Mouse (Mus musculus) hindbrain, embryonic 14.5 days (tissue): ENCODE measurements around the gene Pcolce. TPM values are rescaled to one million over a fixed set of nuclear protein-coding genes. Genes with fewer than 3 reads are reported as not detected.
A peak's percentile ranks its signal among the peaks of the same experiment; 100 is the strongest.
"Not testable (repeated sequence)": the region's sequence is repeated elsewhere in the genome, so short reads cannot be mapped to it uniquely, and the experiment has no call there.

Experiments used
- ATAC-seq: fragments of 200-750 bp; cut with Nextera tagmentation; 2 replicates; pipeline ENCODE4 v1.8.0; 2017; ENCODE audit warnings: moderate number of reproducible peaks, mild to moderate bottlenecking, moderate TSS enrichment, moderate library complexity; ENCODE audit not compliant: low FRiP score
- DNase-seq: peaks from one replicate; pipeline ENCODE4 v3.0.0-alpha.2; 2015; ENCODE audit warnings: low spot score
- H3K27ac ChIP-seq: fragments of 300-500 bp; sonication (generic); 2 replicates; pipeline ENCODE4 v1.5.1; 2014; ENCODE audit warnings: mild to moderate bottlenecking, moderate library complexity
- H3K27me3 ChIP-seq: fragments of 300-500 bp; sonication (generic); 2 replicates; pipeline ENCODE4 v1.6.1; 2014; ENCODE audit warnings: mild to moderate bottlenecking, low read length, mixed read lengths; ENCODE audit not compliant: control insufficient read depth, insufficient read depth
- H3K36me3 ChIP-seq: fragments of 300-500 bp; sonication (generic); replicated peaks from 2 replicates; pipeline ENCODE4 v1.6.1; 2014; ENCODE audit not compliant: control insufficient read depth, insufficient read depth
- H3K4me1 ChIP-seq: fragments of 300-500 bp; sonication (generic); replicated peaks from 2 replicates; pipeline ENCODE4 v1.6.1; 2014; ENCODE audit warnings: antibody characterized with exemption, low read length, mixed read lengths; ENCODE audit not compliant: control insufficient read depth, insufficient read depth
- H3K4me2 ChIP-seq: fragments of 300-500 bp; sonication (generic); replicated peaks from 2 replicates; pipeline ENCODE4 v1.6.1; 2014; ENCODE audit warnings: mild to moderate bottlenecking, moderate library complexity
- H3K4me3 ChIP-seq: fragments of 300-500 bp; sonication (generic); replicated peaks from 2 replicates; pipeline ENCODE4 v1.5.1; 2014; ENCODE audit warnings: mild to moderate bottlenecking, low read length
- H3K9ac ChIP-seq: fragments of 300-500 bp; sonication (generic); 2 replicates; pipeline ENCODE4 v1.6.1; 2014
- H3K9me3 ChIP-seq: fragments of 300-500 bp; sonication (generic); 2 replicates; pipeline ENCODE4 v1.6.1; 2016; ENCODE audit warnings: low read length; ENCODE audit not compliant: control insufficient read depth
- WGBS: fragments of 180-500 bp; shearing (Covaris S2); extraction: QIAGEN DNeasy Blood & Tissue Kit; methylation state at CpG from one replicate; pipeline ENCODE4 v1.1.7; 2014; 5-methylcytosine and 5-hydroxymethylcytosine counted together
- polyA plus RNA-seq: library from polyadenylated mRNA; unstranded; fragments of >200 nt; fragmentation: Nextera tagmentation; extraction: Ambion mirVana; gene quantifications from 2 replicates; pipeline ENCODE4 v1.2.1, GENCODE M21; 2014

Gene Pcolce
- polyA plus RNA-seq, 1 experiment from 2014 or later = 28.5 TPM

DNA sequence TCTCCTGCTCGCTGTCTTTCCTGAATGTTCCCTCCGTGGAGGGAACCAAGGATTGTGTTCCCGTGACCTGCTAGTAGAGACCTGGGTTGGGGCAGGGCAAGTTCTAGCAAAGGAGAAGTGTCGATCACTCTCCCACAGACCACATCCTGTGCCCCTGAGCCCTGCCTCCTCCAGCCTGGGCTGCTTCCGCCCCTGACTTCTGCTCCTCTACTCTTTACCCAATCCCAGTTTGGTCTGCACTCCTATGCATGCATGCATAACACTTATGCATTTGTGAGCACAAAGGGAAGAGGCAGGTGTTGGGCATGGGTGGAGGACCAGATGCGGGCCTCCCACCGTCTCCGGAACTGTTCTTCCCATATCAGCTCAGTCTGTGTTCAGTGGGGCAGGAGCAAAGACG, 17.6 kb upstream of the Pcolce start:
- H3K36me3 ChIP-seq = peaks cover 24% of the 10 kb centered on the region
- H3K27me3 ChIP-seq = no peaks in the 10 kb centered on the region
- DNase-seq = no peak
- no peak for ATAC-seq
- H3K9me3 ChIP-seq = no peaks in the 10 kb centered on the region
- H3K9ac ChIP-seq = peak overlapping the region; percentile 85; the same call in 1 of the 2 replicates
- H3K4me3 ChIP-seq = 0 out of 2 replicates have a peak overlapping the region, but pooled peaks have one; percentile 80
- peak overlapping the region; percentile 56 for H3K27ac ChIP-seq
- WGBS = 60% methylated on average over 9 of the region's 9 CpGs
- H3K4me1 ChIP-seq = peaks cover 37% of the 10 kb centered on the region
- H3K4me2 ChIP-seq = peak overlapping the region; percentile 63

DNA sequence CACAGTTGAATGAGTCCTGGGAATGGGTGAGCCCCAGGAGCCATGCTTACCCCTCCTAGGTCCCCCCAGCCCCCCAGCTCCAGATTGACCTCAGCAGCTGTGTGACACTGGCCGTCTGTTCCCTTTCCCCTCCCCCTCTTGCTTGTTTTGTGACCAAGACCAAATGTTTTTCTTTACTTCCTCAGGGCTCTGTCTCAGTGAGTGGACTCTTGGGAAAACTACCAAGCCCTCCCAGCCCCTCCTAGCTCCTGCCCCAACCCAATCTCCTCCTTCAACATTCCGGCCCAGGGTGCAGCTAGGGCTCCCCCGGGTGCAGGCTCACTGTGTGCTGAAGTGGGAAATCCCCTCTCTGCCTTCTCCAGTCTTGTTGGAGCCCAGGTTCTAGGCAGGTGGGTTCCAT, 17.0 kb upstream of the Pcolce start:
- 38% methylated on average over 3 of the region's 3 CpGs for WGBS
- Histone ChIP-seq H3K9ac (peak overlapping the region; percentile 85), H3K9me3 (no peaks in the 10 kb centered on the region), H3K36me3 (peaks cover 18% of the 10 kb centered on the region), H3K4me3 (peak overlapping the region; percentile 80), H3K4me1 (peaks cover 37% of the 10 kb centered on the region), H3K27ac (peak overlapping the region; percentile 56), H3K4me2 (peak overlapping the region; percentile 63), H3K27me3 (no peaks in the 10 kb centered on the region)
- ATAC-seq (no peak), DNase-seq (no peak)

DNA sequence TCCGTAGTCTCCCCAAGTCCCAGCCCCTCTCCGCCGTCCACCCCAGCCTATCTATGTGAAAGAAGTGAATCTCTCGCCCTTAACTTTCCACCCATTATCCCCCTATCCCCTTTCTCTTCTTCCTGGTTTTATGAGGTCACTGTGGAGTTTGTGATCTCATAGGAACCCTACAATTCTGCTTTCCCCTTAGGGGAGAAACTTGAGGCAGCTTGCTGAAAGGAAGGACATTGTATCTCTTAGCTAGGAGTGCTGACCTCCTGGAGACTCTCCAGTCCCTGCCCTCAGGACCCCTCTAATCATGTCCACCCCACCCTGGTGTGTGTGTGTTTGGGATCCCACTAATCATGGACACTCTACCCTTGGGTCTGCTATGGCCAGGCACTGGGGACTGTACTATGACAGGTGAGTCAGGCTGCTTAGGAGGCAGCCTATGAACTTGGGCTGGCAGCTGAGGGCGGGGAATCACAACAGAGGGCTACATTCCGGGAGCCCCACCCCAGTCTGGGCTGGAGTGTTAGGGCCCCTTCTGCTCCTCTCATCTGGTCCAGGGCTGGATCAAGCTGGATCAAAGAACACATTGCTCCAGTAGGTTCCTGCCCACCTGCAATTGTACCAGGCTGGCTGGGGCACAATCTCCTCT, 16.4 kb upstream of the Pcolce start:
- ATAC-seq (no peak), DNase-seq (no peak)
- peak overlapping the region; percentile 80 for H3K4me3 ChIP-seq
- 25% methylated on average over 6 of the region's 6 CpGs for WGBS
- no peaks in the 10 kb centered on the region for H3K27me3 ChIP-seq
- H3K4me1 ChIP-seq = peaks cover 37% of the 10 kb centered on the region
- peak overlapping the region; percentile 85 for H3K9ac ChIP-seq
- no peaks in the 10 kb centered on the region for H3K9me3 ChIP-seq
- H3K4me2 ChIP-seq = peak overlapping the region; percentile 63
- H3K36me3 ChIP-seq = peaks cover 14% of the 10 kb centered on the region
- no peak overlapping the region for H3K27ac ChIP-seq

DNA sequence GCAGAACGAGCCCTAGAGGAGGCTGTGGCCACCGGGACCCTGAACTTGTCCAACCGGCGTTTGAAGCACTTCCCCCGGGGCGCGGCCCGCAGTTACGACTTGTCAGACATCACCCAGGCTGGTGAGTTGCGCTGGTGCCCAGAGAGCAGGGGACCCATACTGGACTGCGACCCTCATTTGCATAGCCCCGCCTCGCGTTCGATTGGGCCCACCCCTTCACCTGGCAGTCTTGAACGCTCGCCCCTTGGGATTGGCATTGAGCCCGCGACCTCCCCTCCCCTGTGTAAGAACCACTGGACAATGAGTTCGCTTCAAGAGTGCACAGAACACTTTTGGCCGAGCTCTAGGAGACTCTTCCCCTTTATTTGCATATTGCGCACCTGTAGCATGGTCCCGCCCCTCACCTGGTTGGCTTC, 15.7 kb upstream of the Pcolce start:
- DNase-seq = peak; percentile 55
- peak overlapping the region; percentile 86 for H3K27ac ChIP-seq
- no peaks in the 10 kb centered on the region for H3K27me3 ChIP-seq
- H3K4me2 ChIP-seq = peak overlapping the region; percentile 63
- peaks cover 8% of the 10 kb centered on the region for H3K36me3 ChIP-seq
- WGBS = under 1% methylated on average over 17 of the region's 23 CpGs
- peaks cover 37% of the 10 kb centered on the region for H3K4me1 ChIP-seq
- ATAC-seq = peak; percentile 4; the same call in 1 of the 2 replicates
- H3K4me3 ChIP-seq = peak overlapping the region; percentile 80
- H3K9me3 ChIP-seq = no peaks in the 10 kb centered on the region
- H3K9ac ChIP-seq = peak overlapping the region; percentile 85

DNA sequence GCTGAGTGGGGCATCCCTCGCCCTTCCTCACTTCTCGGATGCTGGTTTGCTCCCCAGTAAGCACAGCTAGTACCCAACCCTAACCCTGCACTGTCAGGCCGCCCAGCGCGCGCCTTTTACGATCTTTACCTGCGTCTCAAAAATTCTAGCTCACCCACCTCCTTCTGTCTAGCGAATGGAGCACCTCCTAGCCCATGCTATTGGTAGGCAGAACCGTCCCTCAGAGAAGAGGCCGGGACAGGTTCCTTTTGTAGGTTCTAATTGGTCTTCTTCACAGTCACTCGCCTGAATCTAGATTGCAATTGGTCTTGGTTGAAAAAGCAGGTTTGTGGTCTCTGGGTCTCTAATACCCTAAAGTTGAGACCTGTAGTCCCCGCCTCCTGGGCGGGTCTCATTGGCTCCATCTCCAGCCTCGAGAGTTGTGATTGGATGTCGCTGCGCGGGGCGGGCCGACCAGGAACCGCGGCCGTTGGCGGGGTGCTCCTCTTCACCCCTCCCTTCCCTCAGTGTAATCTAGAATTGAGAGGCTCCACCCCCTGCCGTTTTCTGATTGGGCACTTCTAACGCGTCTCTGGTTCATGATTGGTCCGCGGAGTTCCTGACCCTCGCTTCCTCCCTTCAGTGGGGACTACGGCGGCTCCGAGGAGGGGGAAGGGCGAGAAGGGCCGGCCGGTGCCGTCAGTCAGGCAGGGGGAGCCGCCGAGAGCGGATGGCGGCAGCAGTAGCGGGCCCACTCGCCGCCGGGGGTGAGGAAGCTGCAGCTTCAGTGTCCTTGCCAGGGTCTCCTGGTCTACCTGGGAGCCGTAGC, 15.1 kb upstream of the Pcolce start, which contains the start of the genes Fbxo24, Lrch4 and Gm20605:
Fbxo24 (minus strand) TSS at position 505 of the 808 bp plus-strand sequence.
Lrch4 (plus strand) TSS at position 624 of the 808 bp plus-strand sequence.
Gm20605 (plus strand) TSS at position 678 of the 808 bp plus-strand sequence.
- DNase-seq (peak; percentile 98), ATAC-seq (peak; percentile 99)
- Histone ChIP-seq H3K9ac (peak within 1 kb of the TSS; percentile 85), H3K4me2 (peak within 1 kb of the TSS; percentile 63), H3K27ac (peak within 1 kb of the TSS; percentile 92), H3K36me3 (peaks cover 1% of the 10 kb centered on the region), H3K4me1 (peaks cover 37% of the 10 kb centered on the region), H3K4me3 (peak within 1 kb of the TSS; percentile 80), H3K27me3 (no peaks in the 10 kb centered on the region), H3K9me3 (no peaks in the 10 kb centered on the region)
- WGBS = under 1% methylated on average over 45 of the region's 46 CpGs

DNA sequence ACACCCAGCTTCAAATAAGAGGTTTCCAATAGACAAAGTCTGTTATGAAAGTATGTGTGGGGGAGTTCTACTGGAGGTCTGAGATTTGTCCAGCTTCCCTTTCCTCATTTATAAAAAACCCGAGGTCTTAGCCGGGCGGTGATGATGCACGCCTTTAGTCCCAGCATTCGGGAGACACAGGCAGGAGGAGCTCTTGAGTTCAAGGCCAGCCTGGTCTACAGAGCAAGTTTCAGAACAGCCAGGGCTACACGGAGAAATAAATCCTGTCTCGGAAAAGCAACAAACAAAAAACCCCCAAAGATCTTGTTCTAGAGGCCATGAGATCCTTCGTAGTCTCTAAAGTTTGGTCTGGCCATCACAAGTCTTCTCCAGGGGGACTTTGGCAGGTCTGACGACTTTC, 14.4 kb upstream of the Pcolce start:
- ATAC-seq (no peak), DNase-seq (no peak)
- Histone ChIP-seq H3K4me1 (peaks cover 37% of the 10 kb centered on the region), H3K4me3 (peak overlapping the region; percentile 80), H3K36me3 (no peaks in the 10 kb centered on the region), H3K4me2 (peak overlapping the region; percentile 63), H3K9ac (peak overlapping the region; percentile 78), H3K27ac (peak overlapping the region; percentile 92), H3K27me3 (no peaks in the 10 kb centered on the region), H3K9me3 (no peaks in the 10 kb centered on the region)
- 2% methylated on average over 9 of the region's 9 CpGs for WGBS

DNA sequence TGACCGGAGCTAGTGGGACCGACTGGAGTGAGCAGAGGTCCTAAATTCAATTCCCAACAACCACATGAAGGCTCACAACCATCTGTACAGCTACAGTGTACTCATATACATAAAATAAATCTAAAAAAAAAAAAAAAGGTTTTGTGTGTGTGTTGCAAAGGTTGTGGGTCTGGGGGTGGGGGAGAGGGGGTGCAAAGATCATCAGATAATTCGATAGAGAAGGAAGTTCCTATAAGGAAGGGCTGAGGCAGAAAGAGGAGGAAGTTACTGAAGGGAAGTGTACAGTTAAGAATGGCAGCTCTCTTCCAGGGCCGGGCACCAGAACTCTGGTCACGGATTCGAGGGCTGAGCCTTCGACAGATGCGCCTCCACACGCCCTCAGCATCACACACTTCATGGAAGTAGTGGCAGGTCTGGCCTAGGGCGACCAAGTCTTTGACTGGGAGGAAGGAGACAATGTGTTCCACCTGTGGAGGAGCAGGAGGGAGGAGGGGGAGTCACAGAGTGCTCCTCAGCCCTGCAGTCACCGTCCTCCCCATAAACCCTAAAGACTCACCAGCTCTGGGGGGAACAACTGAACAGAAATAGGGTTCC, 10.4 kb upstream of the Pcolce start:
- WGBS = 86% methylated on average over 11 of the region's 11 CpGs
- H3K4me3 ChIP-seq = no peak overlapping the region

DNA sequence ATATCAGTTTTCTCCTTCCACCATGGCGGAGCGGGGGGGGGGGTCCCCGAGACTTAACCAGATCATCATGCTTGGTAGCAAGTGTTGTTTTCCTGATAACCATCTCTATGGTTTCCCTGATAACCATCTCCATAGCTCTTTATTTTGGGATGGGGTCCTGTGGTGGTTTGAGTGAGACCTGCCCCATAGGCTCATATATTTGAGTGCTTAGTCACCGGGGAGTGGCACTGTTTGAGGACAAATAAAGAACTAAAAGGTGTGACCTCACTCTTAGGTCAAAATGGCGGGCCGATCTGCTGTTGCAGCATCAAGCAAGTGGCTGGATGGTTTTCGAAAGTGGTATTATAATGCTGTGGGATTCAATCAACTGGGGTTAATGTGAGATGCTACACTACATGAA, 1.8 kb upstream of the Pcolce start:
- H3K36me3 ChIP-seq = no peaks in the 10 kb centered on the region
- H3K9ac ChIP-seq = no peak overlapping the region
- H3K4me2 ChIP-seq = no peak overlapping the region
- DNase-seq (no peak), ATAC-seq (no peak)
- no peaks in the 10 kb centered on the region for H3K4me1 ChIP-seq
- no peaks in the 10 kb centered on the region for H3K27me3 ChIP-seq
- H3K4me3 ChIP-seq = no peak overlapping the region
- no peak overlapping the region for H3K27ac ChIP-seq
- 91% methylated on average over 7 of the region's 7 CpGs for WGBS
- no peaks in the 10 kb centered on the region for H3K9me3 ChIP-seq

More for the DNA sequence above, 10.4 kb upstream of the Pcolce start:
- H3K9me3 ChIP-seq = no peaks in the 10 kb centered on the region
- H3K4me1 ChIP-seq = peaks cover 7% of the 10 kb centered on the region; the same call in 1 of the 2 replicates
- DNase-seq (no peak), ATAC-seq (no peak)
- H3K27ac ChIP-seq = no peak overlapping the region
- H3K9ac ChIP-seq = no peak overlapping the region
- no peaks in the 10 kb centered on the region for H3K27me3 ChIP-seq
- H3K36me3 ChIP-seq = no peaks in the 10 kb centered on the region
- no peak overlapping the region for H3K4me2 ChIP-seq

DNA sequence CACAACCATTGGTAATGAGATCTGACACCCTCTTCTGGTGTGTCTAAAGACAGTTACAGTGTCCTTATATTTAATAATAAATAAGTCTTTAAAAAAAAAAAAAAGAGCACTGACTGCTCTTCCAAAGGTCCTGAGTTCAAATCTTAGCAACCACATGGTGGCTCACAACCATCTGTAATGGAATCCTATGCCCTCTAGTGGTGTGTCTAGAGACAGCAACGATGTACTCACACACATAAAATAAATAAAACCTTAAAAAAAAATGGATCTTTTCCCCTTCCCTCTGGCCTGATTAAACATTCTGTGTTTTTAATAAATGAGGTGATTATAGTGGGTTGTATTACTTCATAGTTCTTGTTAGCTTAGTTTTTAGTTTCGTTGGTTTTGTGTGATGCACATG, 1.3 kb upstream of the Pcolce start:
- not testable (repeated sequence) for H3K9ac ChIP-seq, H3K9me3 ChIP-seq, H3K4me3 ChIP-seq, H3K4me2 ChIP-seq, H3K4me1 ChIP-seq, ATAC-seq, H3K27ac ChIP-seq, H3K36me3 ChIP-seq, DNase-seq, H3K27me3 ChIP-seq
- WGBS = 88% methylated on average over 2 of the region's 2 CpGs
